Mouse (Mus musculus): ENCODE data around the gene Slc10a6. TPM values are rescaled to one million over a fixed set of nuclear protein-coding genes. Genes with fewer than 3 reads are reported as not detected.

Gene Slc10a6
- polyA plus RNA-seq (2012; rRNA removed) = 0.15 and 1.1 TPM in 2 replicates

DNA sequence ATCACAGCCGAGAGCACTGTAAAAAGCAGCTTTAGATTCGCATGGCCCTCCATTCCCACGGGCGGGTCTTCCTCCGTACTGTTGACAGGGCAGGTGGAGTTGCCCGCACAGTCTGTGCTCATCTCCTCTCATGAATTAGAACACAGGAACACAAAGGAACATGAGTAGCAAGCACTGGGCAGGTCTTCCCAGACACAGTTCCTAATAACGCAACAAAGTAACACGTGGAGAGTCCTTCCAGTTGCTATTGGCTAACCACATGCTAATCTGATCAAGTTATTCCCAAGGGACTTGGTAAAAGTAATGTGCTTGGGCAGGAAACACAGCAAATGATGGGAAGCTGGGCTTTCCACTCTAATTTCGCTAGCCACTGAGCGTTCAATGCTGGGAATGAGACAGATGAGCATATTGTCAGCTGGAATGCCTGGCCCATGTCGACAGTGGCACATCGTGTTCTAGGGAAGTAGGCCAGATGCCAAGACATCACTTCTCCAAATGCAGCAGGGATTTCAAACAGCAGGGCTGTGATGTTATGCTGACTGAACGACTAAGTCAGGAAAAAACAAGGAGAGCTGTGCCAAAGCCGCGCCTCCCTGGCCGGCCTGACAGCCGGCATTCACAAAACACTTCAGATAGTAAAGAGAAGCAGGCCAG lies at the start of gene Slc10a6:
Gene Slc10a6 (minus strand): TSS at position 293 of the 654 bp plus-strand sequence.
- H3K4me3 ChIP-seq (ENCODE audit: low read depth, low read length) = peak within 1 kb of the TSS; percentile 25
- peak within 1 kb of the TSS; percentile 52 for H3K27ac ChIP-seq (ENCODE audit: insufficient read depth, low read depth, low read length)

DNA sequence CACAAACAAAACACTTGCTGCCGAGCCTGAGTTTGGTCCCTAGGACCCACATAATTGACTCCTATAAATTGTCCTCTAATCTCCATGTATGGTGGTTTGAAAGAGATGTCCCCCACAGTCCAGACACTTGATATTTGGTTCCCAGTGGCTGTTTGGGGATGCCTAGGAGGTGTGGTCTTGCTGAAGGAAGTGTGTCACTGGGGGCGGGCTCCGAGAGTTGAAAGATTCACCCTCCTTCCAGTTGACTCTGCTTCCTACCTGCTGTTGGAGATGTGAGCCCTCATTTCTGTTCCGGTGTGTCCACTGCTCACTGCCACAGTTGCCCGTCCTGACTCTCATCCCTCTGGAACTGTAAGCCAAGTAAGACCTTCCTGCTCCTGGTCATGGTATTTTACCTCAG lies 49.8 kb upstream of the Slc10a6 start:
- H3K4me1 ChIP-seq (ENCODE audit: control insufficient read depth, insufficient read depth, insufficient read length, low read length) = peaks cover 4% of the 10 kb centered on the region
- H3K27me3 ChIP-seq (ENCODE audit: control insufficient read depth, insufficient read depth, low read length) = no peaks in the 10 kb centered on the region
- 95% methylated on average over 5 of the region's 5 CpGs for WGBS
- no peaks in the 10 kb centered on the region for H3K36me3 ChIP-seq (ENCODE audit: control insufficient read depth, insufficient read depth, low read length)
- TF ChIP-seq CTCF (IDR thresholded peaks at IDR 0.05; ENCODE audit: extremely low read depth, insufficient read length, insufficient replicate concordance, low read depth, low read length) = no peak
- H3K27ac ChIP-seq (ENCODE audit: insufficient read depth, low read depth, low read length) = no peak overlapping the region
- no peak overlapping the region for H3K4me3 ChIP-seq (ENCODE audit: low read depth, low read length)

More for the DNA sequence above, at the start of gene Slc10a6:
- 56% methylated on average over 17 of the region's 17 CpGs for WGBS
- TF ChIP-seq POLR2A (IDR thresholded peaks at IDR 0.05; ENCODE audit: low read depth, low read length) (no peak), CTCF (IDR thresholded peaks at IDR 0.05; ENCODE audit: extremely low read depth, insufficient read length, insufficient replicate concordance, low read depth, low read length) (no peak)
- no peaks in the 10 kb centered on the region for H3K27me3 ChIP-seq (ENCODE audit: control insufficient read depth, insufficient read depth, low read length)
- H3K4me1 ChIP-seq (ENCODE audit: control insufficient read depth, insufficient read depth, insufficient read length, low read length) = no peaks in the 10 kb centered on the region
- H3K36me3 ChIP-seq (ENCODE audit: control insufficient read depth, insufficient read depth, low read length) = no peaks in the 10 kb centered on the region

DNA sequence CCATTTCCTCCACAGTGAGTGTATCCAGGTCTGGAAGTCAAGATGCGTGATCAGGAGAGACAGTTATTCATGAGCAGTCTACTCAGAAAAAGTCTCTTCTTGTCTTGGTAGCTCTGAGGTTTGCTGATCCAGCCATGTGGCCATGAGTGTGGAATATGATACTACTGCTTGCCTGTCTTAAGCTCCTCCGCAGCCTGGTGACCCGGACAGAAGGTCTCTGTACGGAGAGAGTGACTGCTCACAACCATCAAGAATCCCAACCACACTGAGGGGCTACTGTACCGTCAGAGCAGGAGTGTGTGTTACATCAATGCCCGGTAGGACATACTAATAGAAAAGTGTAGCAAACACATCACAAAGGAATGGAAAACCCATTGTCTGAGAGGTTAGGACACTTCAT lies 48.7 kb upstream of the Slc10a6 start:
- Histone ChIP-seq H3K27me3 (ENCODE audit: control insufficient read depth, insufficient read depth, low read length) (no peaks in the 10 kb centered on the region), H3K36me3 (ENCODE audit: control insufficient read depth, insufficient read depth, low read length) (no peaks in the 10 kb centered on the region), H3K27ac (ENCODE audit: insufficient read depth, low read depth, low read length) (no peak overlapping the region), H3K4me1 (ENCODE audit: control insufficient read depth, insufficient read depth, insufficient read length, low read length) (peaks cover 4% of the 10 kb centered on the region), H3K4me3 (ENCODE audit: low read depth, low read length) (no peak overlapping the region)
- TF ChIP-seq POLR2A (IDR thresholded peaks at IDR 0.05; ENCODE audit: low read depth, low read length) (no peak), CTCF (IDR thresholded peaks at IDR 0.05; ENCODE audit: extremely low read depth, insufficient read length, insufficient replicate concordance, low read depth, low read length) (no peak)
- WGBS = 89% methylated on average over 6 of the region's 6 CpGs

DNA sequence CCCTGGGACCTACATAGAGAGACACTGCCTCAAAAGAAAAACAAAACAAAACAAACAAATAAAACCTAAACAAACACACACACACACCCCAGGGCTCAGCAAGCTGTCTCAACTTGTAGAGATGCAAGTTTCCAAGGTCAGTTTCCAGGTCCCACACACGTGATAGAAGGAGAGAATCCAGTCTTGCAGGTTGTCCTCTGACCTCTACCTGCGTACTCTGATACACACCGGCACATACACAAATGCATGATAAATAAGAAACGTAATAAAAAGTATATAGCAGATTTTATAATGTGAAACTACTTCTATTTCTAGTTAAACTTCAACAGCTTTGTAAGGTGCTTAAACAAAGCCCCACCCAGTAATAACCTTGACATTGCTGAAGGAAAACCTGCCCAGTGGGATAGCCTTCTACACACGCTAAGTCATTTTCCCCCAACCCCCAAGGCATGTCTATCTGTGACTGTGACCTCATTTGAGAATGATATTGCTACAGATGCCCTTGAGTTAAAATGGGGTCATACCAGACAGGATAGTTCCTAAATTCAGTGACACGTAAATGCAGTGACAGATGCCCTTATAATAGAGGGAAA lies 47.2 kb upstream of the Slc10a6 start:
- TF ChIP-seq CTCF (IDR thresholded peaks at IDR 0.05; ENCODE audit: extremely low read depth, insufficient read length, insufficient replicate concordance, low read depth, low read length) (no peak), POLR2A (IDR thresholded peaks at IDR 0.05; ENCODE audit: low read depth, low read length) (no peak)
- Histone ChIP-seq H3K36me3 (ENCODE audit: control insufficient read depth, insufficient read depth, low read length) (no peaks in the 10 kb centered on the region), H3K27ac (ENCODE audit: insufficient read depth, low read depth, low read length) (peak overlapping the region; percentile 56), H3K4me1 (ENCODE audit: control insufficient read depth, insufficient read depth, insufficient read length, low read length) (peaks cover 4% of the 10 kb centered on the region), H3K4me3 (ENCODE audit: low read depth, low read length) (no peak overlapping the region), H3K27me3 (ENCODE audit: control insufficient read depth, insufficient read depth, low read length) (no peaks in the 10 kb centered on the region)
- 27% methylated on average over 6 of the region's 6 CpGs for WGBS

DNA sequence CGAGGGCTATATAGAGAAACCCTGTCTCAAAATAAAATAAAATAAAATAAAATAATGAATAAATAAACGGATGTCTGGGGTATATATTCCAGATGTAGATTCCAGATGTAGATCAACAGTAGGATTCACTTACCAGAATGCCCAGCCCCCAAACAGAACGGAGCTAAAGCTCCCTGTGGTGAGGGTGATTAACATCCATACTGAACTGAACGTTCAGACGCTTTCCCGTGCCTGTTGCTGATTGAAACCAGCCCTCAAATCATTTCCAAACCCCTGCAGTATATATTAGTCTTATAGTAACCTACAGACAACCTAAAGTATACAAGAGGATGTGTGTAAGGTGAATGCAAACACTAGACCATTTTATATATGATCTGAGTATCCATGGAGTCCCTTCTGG lies 45.3 kb upstream of the Slc10a6 start:
- Histone ChIP-seq H3K4me1 (ENCODE audit: control insufficient read depth, insufficient read depth, insufficient read length, low read length) (peaks cover 4% of the 10 kb centered on the region), H3K27me3 (ENCODE audit: control insufficient read depth, insufficient read depth, low read length) (no peaks in the 10 kb centered on the region), H3K4me3 (ENCODE audit: low read depth, low read length) (no peak overlapping the region), H3K27ac (ENCODE audit: insufficient read depth, low read depth, low read length) (no peak overlapping the region), H3K36me3 (ENCODE audit: control insufficient read depth, insufficient read depth, low read length) (no peaks in the 10 kb centered on the region)
- 78% methylated on average over 6 of the region's 6 CpGs for WGBS
- TF ChIP-seq POLR2A (IDR thresholded peaks at IDR 0.05; ENCODE audit: low read depth, low read length) = no peak

DNA sequence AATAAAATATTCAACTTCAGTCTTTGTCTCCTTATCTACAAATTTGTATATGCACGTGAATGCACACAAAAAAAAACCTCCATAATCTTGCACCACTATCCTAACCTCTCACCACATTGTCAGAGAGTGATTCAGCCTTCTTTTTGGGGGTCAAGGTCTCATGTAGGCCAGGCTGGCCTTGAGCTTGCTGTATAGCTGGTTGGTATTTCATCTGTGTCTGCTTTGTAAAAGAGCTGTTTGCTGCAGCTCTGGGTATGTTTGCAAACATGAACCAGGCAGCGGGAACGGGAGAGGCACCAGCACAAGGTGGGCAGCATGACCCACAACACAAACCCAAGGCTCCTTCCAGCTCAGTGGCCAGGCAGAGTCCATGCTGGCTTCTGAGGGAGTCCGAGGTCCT lies 44.4 kb upstream of the Slc10a6 start:
- Histone ChIP-seq H3K4me1 (ENCODE audit: control insufficient read depth, insufficient read depth, insufficient read length, low read length) (peaks cover 4% of the 10 kb centered on the region), H3K4me3 (ENCODE audit: low read depth, low read length) (no peak overlapping the region), H3K27me3 (ENCODE audit: control insufficient read depth, insufficient read depth, low read length) (no peaks in the 10 kb centered on the region), H3K27ac (ENCODE audit: insufficient read depth, low read depth, low read length) (no peak overlapping the region), H3K36me3 (ENCODE audit: control insufficient read depth, insufficient read depth, low read length) (no peaks in the 10 kb centered on the region)
- no peak for TF ChIP-seq POLR2A (IDR thresholded peaks at IDR 0.05; ENCODE audit: low read depth, low read length)
- no peak for TF ChIP-seq CTCF (IDR thresholded peaks at IDR 0.05; ENCODE audit: extremely low read depth, insufficient read length, insufficient replicate concordance, low read depth, low read length)
- 77% methylated on average over 4 of the region's 4 CpGs for WGBS

DNA sequence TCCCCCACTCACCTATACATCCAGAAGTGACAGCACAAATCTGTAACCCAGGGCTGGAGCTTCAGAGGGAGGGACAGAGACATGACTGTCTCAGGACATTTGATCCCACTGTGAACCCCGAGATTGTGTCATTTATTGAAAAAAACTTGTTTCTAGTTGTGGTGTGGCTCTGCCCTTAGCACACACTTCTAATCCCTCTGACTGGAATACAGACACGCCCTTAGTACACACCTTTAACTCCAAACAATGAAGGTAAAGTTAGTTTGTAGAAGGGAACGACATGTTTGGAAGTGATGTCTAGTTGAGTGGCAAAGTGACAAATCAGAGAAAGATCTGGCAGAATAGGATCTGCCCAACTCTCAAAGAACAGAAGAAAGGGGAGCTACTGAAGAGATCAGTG lies 42.7 kb upstream of the Slc10a6 start:
- H3K27me3 ChIP-seq (ENCODE audit: control insufficient read depth, insufficient read depth, low read length) = no peaks in the 10 kb centered on the region
- no peaks in the 10 kb centered on the region for H3K36me3 ChIP-seq (ENCODE audit: control insufficient read depth, insufficient read depth, low read length)
- H3K4me1 ChIP-seq (ENCODE audit: control insufficient read depth, insufficient read depth, insufficient read length, low read length) = peaks cover 7% of the 10 kb centered on the region
- 34% methylated on average over 3 of the region's 3 CpGs for WGBS
- no peak overlapping the region for H3K27ac ChIP-seq (ENCODE audit: insufficient read depth, low read depth, low read length)
- no peak for TF ChIP-seq POLR2A (IDR thresholded peaks at IDR 0.05; ENCODE audit: low read depth, low read length)
- no peak for TF ChIP-seq CTCF (IDR thresholded peaks at IDR 0.05; ENCODE audit: extremely low read depth, insufficient read length, insufficient replicate concordance, low read depth, low read length)
- no peak overlapping the region for H3K4me3 ChIP-seq (ENCODE audit: low read depth, low read length)

Measured in small intestine, adult 2 months (tissue).